Mouse (Mus musculus): ENCODE data around the gene Fbxw5. TPM values are rescaled to one million over a fixed set of nuclear protein-coding genes. Genes with fewer than 3 reads are reported as not detected.

The Fbxw5 gene
- polyA plus RNA-seq, 1 experiment from 2014 or later, result 77.5 TPM

DNA sequence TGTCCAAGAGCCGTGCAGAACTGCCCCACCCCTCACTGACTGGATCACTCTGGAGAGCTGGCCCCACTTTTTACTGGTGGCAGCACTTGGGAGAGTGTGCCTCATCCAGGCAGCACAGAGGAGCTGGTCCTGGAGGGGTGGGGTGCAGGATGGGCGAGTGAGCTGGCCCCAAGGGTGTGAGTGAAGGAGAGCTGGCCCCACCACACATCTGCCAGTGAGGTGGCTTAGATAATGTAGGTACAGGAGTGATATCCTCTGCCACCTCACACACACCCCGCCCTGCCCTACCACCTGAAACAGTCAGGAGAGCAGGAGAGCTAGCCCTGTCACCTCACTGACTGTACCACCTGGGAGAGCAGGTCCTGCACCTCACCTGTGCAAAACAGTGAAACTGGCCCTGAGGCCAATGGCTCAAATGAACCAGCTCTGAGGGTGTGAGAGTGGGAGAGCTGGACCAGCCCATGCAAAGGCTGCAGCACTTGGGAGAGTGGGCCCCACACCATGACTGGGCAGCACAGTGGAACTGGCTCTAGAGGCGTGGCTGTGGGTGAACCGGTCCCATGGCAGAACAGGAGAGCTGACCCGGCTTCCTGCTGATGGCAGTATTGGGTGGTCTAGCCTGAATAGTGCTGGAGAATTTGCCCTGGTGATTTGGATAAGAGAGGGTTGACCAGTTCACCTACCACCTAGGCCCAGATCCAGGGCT lies 12.4 kb upstream of the Fbxw5 start:
- no peaks in the 10 kb centered on the region for H3K36me3 ChIP-seq (ENCODE audit: control insufficient read depth, insufficient read depth, low read length)
- no peak overlapping the region for H3K4me3 ChIP-seq (ENCODE audit: low read depth, low read length)
- H3K9me3 ChIP-seq (ENCODE audit: control insufficient read depth, low read depth, low read length), result no peaks in the 10 kb centered on the region
- H3K9ac ChIP-seq (replicated peaks; ENCODE audit: low read depth, low read length), result no peak overlapping the region
- H3K27ac ChIP-seq (ENCODE audit: low read length), result no peak overlapping the region
- no peak overlapping the region for H3K4me2 ChIP-seq (replicated peaks; ENCODE audit: low read depth, low read length)
- no peaks in the 10 kb centered on the region for H3K27me3 ChIP-seq (ENCODE audit: control insufficient read depth, insufficient read depth, low read length)
- WGBS, result 66% methylated on average over 6 of the region's 6 CpGs
- no peaks in the 10 kb centered on the region for H3K4me1 ChIP-seq (ENCODE audit: control insufficient read depth, insufficient read depth, low read length)
- no peak for ATAC-seq (ENCODE audit: insufficient number of reproducible peaks, insufficient read depth, low FRiP score, low read depth)

DNA sequence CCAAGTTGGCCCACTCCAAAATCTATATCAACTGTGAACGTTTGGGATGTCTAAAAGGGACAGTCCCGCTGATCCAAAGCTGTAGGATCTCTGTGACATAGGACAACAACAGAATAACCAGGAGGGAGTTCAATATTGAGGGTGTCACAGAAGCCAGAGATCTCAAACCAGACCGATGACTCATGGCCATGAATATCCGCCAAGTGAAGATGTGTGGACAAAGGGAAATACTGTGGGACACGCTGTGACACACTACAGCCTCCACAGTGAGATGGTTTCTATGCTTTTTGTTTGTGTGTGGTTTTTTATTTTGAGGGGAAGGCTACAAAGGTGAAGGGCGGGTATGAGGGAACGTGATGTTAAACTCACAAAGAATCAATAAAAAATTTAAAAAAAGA lies 11.9 kb upstream of the Fbxw5 start:
- Histone ChIP-seq H3K27me3 (ENCODE audit: control insufficient read depth, insufficient read depth, low read length) (no peaks in the 10 kb centered on the region), H3K4me3 (ENCODE audit: low read depth, low read length) (no peak overlapping the region), H3K27ac (ENCODE audit: low read length) (no peak overlapping the region), H3K4me1 (ENCODE audit: control insufficient read depth, insufficient read depth, low read length) (no peaks in the 10 kb centered on the region), H3K9ac (replicated peaks; ENCODE audit: low read depth, low read length) (no peak overlapping the region), H3K36me3 (ENCODE audit: control insufficient read depth, insufficient read depth, low read length) (no peaks in the 10 kb centered on the region), H3K9me3 (ENCODE audit: control insufficient read depth, low read depth, low read length) (no peaks in the 10 kb centered on the region), H3K4me2 (replicated peaks; ENCODE audit: low read depth, low read length) (no peak overlapping the region)
- 76% methylated on average over 7 of the region's 7 CpGs for WGBS
- ATAC-seq (ENCODE audit: insufficient number of reproducible peaks, insufficient read depth, low FRiP score, low read depth), result no peak

DNA sequence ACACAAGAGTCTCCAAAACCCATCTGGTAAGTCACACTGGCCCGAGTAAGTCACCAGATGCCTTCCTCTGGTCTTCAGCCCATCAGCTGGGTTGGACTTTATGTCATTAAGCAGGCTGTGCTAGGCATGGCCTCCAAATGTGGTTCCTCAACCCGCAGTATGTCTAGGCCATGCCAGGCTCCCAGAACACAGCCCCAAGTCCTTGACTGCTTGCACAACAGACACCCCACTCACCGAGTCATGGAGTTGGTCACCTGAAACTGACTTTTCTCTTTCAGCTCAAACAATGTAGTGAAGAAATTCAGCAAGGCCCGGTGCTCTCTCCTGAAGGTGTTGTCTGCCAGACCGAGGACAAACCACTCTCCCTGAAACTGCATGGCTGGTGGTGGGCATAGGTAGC lies 7.6 kb upstream of the Fbxw5 start:
- Histone ChIP-seq H3K36me3 (ENCODE audit: control insufficient read depth, insufficient read depth, low read length) (no peaks in the 10 kb centered on the region), H3K4me3 (ENCODE audit: low read depth, low read length) (no peak overlapping the region), H3K4me2 (replicated peaks; ENCODE audit: low read depth, low read length) (no peak overlapping the region), H3K27ac (ENCODE audit: low read length) (no peak overlapping the region), H3K27me3 (ENCODE audit: control insufficient read depth, insufficient read depth, low read length) (no peaks in the 10 kb centered on the region), H3K9ac (replicated peaks; ENCODE audit: low read depth, low read length) (no peak overlapping the region), H3K9me3 (ENCODE audit: control insufficient read depth, low read depth, low read length) (no peaks in the 10 kb centered on the region), H3K4me1 (ENCODE audit: control insufficient read depth, insufficient read depth, low read length) (no peaks in the 10 kb centered on the region)
- no peak for ATAC-seq (ENCODE audit: insufficient number of reproducible peaks, insufficient read depth, low FRiP score, low read depth)
- WGBS, result 83% methylated on average over 5 of the region's 5 CpGs

DNA sequence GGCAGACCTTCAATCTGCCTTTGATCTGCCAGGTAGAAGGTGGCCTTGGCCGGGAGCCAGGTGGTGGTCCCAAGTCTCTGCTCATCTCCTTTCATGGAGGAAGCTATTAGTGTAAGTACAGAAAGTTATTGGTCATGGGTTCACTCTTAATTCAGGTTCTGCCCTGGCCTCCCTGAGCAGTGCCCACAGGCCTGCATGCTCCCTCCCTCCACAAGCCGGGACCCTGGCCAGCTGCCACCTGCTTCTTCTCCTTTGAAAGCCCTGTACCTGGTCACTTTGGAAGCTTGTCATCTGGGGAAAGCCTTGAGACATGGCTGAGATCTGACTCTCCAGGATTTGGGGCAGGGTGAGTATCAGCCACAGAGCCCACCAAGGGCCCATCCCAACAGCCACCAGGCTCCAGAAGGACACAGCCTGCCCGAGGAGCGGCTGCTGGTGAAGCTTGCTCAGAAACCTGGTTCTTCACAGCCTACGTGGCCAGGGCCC lies 7.0 kb upstream of the Fbxw5 start, which contains the start of gene Lcn12:
Gene Lcn12, minus strand, starts transcription at position 436 of the 486 bp plus-strand sequence.
- Histone ChIP-seq H3K4me1 (ENCODE audit: control insufficient read depth, insufficient read depth, low read length) (no peaks in the 10 kb centered on the region), H3K36me3 (ENCODE audit: control insufficient read depth, insufficient read depth, low read length) (no peaks in the 10 kb centered on the region), H3K4me2 (replicated peaks; ENCODE audit: low read depth, low read length) (no peak within 1 kb of the TSS), H3K4me3 (ENCODE audit: low read depth, low read length) (no peak within 1 kb of the TSS), H3K9me3 (ENCODE audit: control insufficient read depth, low read depth, low read length) (no peaks in the 10 kb centered on the region), H3K27me3 (ENCODE audit: control insufficient read depth, insufficient read depth, low read length) (no peaks in the 10 kb centered on the region), H3K27ac (ENCODE audit: low read length) (no peak within 1 kb of the TSS), H3K9ac (replicated peaks; ENCODE audit: low read depth, low read length) (no peak within 1 kb of the TSS)
- no peak for ATAC-seq (ENCODE audit: insufficient number of reproducible peaks, insufficient read depth, low FRiP score, low read depth)
- 91% methylated on average over 5 of the region's 5 CpGs for WGBS

DNA sequence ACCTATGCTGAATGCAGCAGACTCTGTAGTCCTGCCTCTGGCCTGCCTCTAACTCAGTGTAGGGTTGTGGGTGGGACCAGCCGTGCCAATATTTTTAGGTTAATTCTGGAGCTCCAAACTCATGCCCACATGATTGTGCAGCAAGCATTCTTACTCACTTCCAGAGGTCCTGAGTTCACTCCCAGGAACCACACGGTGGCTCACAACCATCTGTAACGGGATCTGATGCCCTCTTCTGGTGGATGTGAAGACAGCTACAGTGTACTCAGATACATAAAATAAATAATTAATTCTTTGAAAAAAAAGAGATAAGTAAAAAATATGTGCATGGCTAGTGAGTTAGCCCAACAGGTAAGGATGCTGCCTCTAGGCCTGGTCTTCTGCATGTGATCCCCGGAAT lies 4.1 kb upstream of the Fbxw5 start:
- H3K36me3 ChIP-seq (ENCODE audit: control insufficient read depth, insufficient read depth, low read length), result no peaks in the 10 kb centered on the region
- H3K9me3 ChIP-seq (ENCODE audit: control insufficient read depth, low read depth, low read length), result no peaks in the 10 kb centered on the region
- no peak overlapping the region for H3K4me2 ChIP-seq (replicated peaks; ENCODE audit: low read depth, low read length)
- H3K27ac ChIP-seq (ENCODE audit: low read length), result no peak overlapping the region
- ATAC-seq (ENCODE audit: insufficient number of reproducible peaks, insufficient read depth, low FRiP score, low read depth), result no peak
- no peak overlapping the region for H3K9ac ChIP-seq (replicated peaks; ENCODE audit: low read depth, low read length)
- peaks cover 2% of the 10 kb centered on the region for H3K4me1 ChIP-seq (ENCODE audit: control insufficient read depth, insufficient read depth, low read length)
- no peaks in the 10 kb centered on the region for H3K27me3 ChIP-seq (ENCODE audit: control insufficient read depth, insufficient read depth, low read length)
- WGBS, result 48% methylated on average over 4 of the region's 4 CpGs
- H3K4me3 ChIP-seq (ENCODE audit: low read depth, low read length), result no peak overlapping the region

DNA sequence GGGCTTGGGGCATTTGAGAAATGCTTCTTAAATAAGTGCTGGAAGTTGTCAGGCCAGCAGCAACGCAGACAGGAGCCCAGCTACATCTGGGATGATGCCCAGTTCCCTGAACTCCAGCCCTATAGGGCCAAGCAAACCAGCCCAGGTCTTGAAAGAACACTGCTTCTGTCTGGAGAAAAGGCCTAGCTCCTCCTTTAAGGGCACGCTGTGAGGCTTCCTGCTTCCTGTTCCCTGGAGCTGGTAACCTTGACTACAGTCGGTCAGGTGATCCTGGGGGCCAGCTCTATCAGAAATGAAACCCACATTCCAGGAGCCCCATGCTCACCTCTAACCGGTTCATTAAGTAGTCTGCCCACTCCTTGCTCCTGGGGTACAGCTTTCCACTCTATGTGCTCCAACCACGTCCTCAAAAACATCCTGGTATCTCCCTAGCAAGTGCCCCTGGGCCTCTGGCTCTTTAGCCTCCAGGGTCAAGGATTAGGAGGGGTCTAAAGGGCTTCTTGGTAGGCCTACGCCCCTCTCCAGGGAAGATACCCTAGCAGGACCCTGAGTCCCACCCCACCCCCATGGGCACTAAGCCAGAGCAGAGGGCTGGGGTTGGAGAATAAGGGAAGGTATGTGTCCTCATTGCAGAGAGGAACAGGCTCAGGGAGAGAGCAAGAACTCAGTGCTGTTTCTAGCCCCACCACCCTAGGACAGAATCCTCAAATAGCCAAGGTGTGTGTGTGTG lies 2.5 kb upstream of the Fbxw5 start:
- 54% methylated on average over 6 of the region's 6 CpGs for WGBS
- no peak for ATAC-seq (ENCODE audit: insufficient number of reproducible peaks, insufficient read depth, low FRiP score, low read depth)
- Histone ChIP-seq H3K27ac (ENCODE audit: low read length) (no peak overlapping the region), H3K4me3 (ENCODE audit: low read depth, low read length) (no peak overlapping the region), H3K27me3 (ENCODE audit: control insufficient read depth, insufficient read depth, low read length) (no peaks in the 10 kb centered on the region), H3K9ac (replicated peaks; ENCODE audit: low read depth, low read length) (no peak overlapping the region), H3K4me1 (ENCODE audit: control insufficient read depth, insufficient read depth, low read length) (peaks cover 8% of the 10 kb centered on the region), H3K9me3 (ENCODE audit: control insufficient read depth, low read depth, low read length) (no peaks in the 10 kb centered on the region), H3K4me2 (replicated peaks; ENCODE audit: low read depth, low read length) (no peak overlapping the region), H3K36me3 (ENCODE audit: control insufficient read depth, insufficient read depth, low read length) (no peaks in the 10 kb centered on the region)

DNA sequence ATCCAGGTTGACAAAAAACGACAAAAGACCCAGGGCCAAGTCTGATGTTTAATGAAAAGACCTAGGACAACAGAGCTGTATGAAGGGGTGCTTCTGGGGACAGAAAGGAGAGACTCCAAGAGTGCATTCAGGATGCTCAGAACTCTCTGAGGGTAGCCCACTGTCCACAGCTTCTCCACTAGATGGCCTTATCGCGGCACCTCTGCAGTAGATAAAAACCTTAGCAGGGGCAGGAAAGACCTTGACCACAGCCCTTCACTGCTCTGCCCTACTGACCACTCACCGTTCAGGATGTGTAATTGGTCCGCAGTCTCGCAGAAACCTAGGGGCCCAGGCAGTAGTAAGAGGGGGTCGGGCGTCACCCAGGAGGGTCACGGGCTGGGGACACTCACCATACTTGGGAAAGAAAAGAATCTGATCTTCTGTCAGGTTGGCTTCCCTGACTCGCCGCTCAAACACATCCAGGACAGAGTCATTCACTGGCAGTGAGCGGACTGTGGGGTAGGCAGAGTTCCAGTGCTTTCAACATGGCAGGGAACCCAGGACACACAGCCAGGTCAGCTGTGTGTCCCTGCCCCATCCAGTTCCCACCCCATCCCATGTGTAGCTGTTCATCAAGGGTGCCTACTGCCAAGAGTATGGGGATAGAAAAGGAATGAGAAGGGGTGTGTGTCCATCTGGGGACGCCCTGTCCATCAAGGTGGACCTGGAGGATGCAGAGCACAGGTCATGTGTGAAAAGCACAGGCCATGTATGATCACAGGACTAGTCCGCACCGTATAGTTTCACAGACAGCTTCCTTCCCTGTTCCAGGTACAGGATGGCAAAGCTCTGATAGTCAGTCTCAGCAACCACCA lies 1.7 kb upstream of the Fbxw5 start:
- Histone ChIP-seq H3K36me3 (ENCODE audit: control insufficient read depth, insufficient read depth, low read length) (peaks cover 4% of the 10 kb centered on the region; the same call in 1 of the 2 replicates), H3K4me2 (replicated peaks; ENCODE audit: low read depth, low read length) (no peak overlapping the region), H3K4me3 (ENCODE audit: low read depth, low read length) (no peak overlapping the region), H3K27ac (ENCODE audit: low read length) (no peak overlapping the region), H3K9ac (replicated peaks; ENCODE audit: low read depth, low read length) (no peak overlapping the region), H3K9me3 (ENCODE audit: control insufficient read depth, low read depth, low read length) (no peaks in the 10 kb centered on the region), H3K4me1 (ENCODE audit: control insufficient read depth, insufficient read depth, low read length) (peaks cover 8% of the 10 kb centered on the region), H3K27me3 (ENCODE audit: control insufficient read depth, insufficient read depth, low read length) (no peaks in the 10 kb centered on the region)
- ATAC-seq (ENCODE audit: insufficient number of reproducible peaks, insufficient read depth, low FRiP score, low read depth), result no peak
- 72% methylated on average over 15 of the region's 15 CpGs for WGBS

DNA sequence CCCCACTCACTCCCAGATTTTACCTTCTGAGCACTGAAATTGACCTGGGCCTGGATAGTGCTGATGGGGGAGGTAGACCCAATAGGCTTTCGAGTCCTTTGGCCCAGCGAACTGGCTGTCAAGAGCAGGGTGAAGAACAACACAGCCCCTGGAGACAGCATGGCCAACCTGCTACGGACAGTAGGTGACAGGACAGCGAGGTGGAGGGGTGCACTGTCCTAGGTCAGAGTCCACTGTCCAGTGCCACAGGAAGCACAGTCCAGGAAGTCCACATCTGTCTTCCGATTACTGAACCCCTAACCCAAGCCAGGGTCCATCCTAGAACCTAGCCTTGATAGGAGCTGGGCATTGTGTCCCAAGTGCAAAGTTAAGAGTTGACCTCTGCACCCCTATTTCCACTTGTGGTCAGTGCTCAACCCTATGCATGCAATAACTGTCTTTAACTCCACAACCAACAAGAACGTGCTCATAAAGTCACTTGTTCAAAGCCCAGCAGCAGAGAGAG lies 427 bp upstream of the Fbxw5 start:
- Histone ChIP-seq H3K4me1 (ENCODE audit: control insufficient read depth, insufficient read depth, low read length) (peaks cover 8% of the 10 kb centered on the region), H3K27me3 (ENCODE audit: control insufficient read depth, insufficient read depth, low read length) (no peaks in the 10 kb centered on the region), H3K9ac (replicated peaks; ENCODE audit: low read depth, low read length) (no peak overlapping the region; the same call in 1 of the 2 replicates), H3K36me3 (ENCODE audit: control insufficient read depth, insufficient read depth, low read length) (peaks cover 11% of the 10 kb centered on the region), H3K27ac (ENCODE audit: low read length) (peak overlapping the region; percentile 6; the same call in 1 of the 2 replicates), H3K9me3 (ENCODE audit: control insufficient read depth, low read depth, low read length) (no peaks in the 10 kb centered on the region), H3K4me3 (ENCODE audit: low read depth, low read length) (peak overlapping the region; percentile 84), H3K4me2 (replicated peaks; ENCODE audit: low read depth, low read length) (peak overlapping the region; percentile 44)
- WGBS, result 64% methylated on average over 6 of the region's 6 CpGs
- ATAC-seq (ENCODE audit: insufficient number of reproducible peaks, insufficient read depth, low FRiP score, low read depth), result no peak
